Mouse (Mus musculus) ES-E14 (cell line): ENCODE data around the gene Desi2.
"Not testable (repeated sequence)": the region's sequence is repeated elsewhere in the genome, so short reads cannot be mapped to it uniquely, and the experiment has no call there.

Experiments
- CHD2 ChIP-seq: IDR thresholded peaks from 2 replicates; pipeline ENCODE4 v1.6.1; 2014; ENCODE audit warnings: mild to moderate bottlenecking, low read depth, low read length, inconsistent platforms
- HCFC1 ChIP-seq: IDR thresholded peaks from 2 replicates; pipeline ENCODE4 v1.6.1; 2012; ENCODE audit warnings: low read length, inconsistent platforms, borderline replicate concordance; ENCODE audit not compliant: insufficient read depth
- MAFK ChIP-seq: IDR thresholded peaks from 2 replicates; pipeline ENCODE4 v1.6.1; 2014; ENCODE audit warnings: mild to moderate bottlenecking, low read depth, low read length, inconsistent platforms; ENCODE audit not compliant: insufficient read depth
- ZC3H11A ChIP-seq: IDR thresholded peaks from 2 replicates; pipeline ENCODE4 v1.6.1; 2012; ENCODE audit warnings: low read depth, mild to moderate bottlenecking, inconsistent platforms, low read length, borderline replicate concordance
- ZNF384 ChIP-seq: IDR thresholded peaks from 2 replicates; pipeline ENCODE4 v1.6.1; 2012; ENCODE audit warnings: low read depth, low read length, inconsistent platforms

DNA sequence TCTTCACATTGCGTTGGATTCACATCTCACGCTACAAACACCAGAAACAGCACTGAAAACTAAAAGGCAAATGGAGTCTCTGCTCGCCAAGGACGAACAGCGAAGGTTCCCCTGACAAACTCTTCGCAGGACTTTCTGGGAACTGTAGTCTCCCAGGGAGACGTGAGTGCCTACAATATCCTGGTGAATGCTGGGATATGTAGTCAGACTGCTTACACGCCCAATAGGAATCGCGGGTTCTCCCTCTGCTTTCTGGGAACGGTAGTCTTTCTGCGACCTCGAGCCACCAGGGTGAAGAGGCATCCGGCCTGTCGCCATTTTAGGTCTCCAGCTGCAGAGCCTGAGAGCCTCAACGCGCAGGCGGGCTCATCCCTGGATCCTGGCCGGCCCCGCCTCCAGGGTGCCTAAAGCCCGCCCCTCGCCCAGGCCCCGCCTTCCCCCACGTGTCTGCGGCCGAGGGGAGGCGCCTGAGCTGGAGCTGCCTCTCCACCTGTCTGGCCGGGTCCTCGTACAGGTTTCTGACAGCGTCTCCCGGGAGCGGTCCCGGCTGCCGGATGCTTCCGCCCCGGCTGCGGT lies at the start of gene Desi2:
- TF ChIP-seq CHD2 (peak; percentile 74; the same call in 1 of the 2 replicates), HCFC1 (peak; percentile 95)
- TF ChIP-seq MAFK, ZNF384, ZC3H11A: not testable (repeated sequence)
